Mouse (Mus musculus) forelimb bud, embryonic 11.5 days (tissue): Measurements from ENCODE around the gene Nox4.

ENCODE experiments used
- DNase-seq: peaks from one replicate; pipeline ENCODE4 v3.0.0-alpha.2; 2012; ENCODE audit warnings: low read depth, low spot score

The Nox4 gene

GRCm38 (mm10) chr7:87371316-87371715 is 125.4 kb downstream of the Nox4 start:
- DNase-seq, result no peak

GRCm38 (mm10) chr7:87374322-87374721 is 128.4 kb downstream of the Nox4 start:
- DNase-seq, result no peak

GRCm38 (mm10) chr7:87374935-87375334 is 129.0 kb downstream of the Nox4 start:
- no peak for DNase-seq

- no peak for DNase-seq
These were observed 151.1 kb downstream of the Nox4 start for GRCm38 (mm10) chr7:87397023-87397422.

DNA sequence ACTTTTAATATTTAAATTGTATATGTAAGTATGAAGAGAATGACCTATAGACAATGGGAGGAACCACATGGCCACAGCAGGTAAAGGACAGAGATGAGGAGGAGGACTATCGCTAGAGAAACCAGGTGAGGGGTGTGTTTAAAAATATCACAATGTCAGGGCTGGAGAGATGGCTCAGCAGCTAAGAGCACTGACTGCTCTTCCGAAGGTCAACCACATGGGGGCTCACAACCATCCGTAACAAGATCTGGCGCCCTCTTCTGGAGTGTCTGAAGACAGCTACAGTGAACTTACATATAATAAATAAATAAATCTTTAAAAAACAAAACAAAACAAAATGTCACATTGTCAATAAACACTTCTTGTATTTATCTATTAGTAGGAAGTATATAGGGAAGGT is 165.5 kb downstream of the Nox4 start:
- DNase-seq, result peak; percentile 6

DNA sequence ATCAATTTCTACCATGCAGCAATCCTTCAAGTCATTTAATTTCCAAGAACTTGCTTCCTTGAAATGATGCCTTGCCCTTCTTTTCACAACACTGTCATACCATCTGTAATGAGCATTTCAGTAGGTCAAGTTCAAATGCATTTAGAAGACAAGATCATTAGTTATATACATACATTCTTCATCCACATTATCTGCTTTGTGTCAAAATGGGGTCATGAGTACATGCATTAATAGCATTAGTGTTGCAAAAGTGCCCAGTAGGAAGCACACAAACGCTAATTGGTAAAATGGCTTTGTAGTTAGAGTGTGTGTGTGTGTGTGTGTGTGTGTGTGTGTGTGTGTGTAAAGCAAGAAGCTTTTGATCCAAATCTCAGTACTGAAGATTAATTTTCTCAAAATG is 167.4 kb downstream of the Nox4 start:
- no peak for DNase-seq
